Mouse (Mus musculus): Measurements from ENCODE around the gene Bmyc.
"Not testable (repeated sequence)": the region's sequence is repeated elsewhere in the genome, so short reads cannot be mapped to it uniquely, and the experiment has no call there.

The Bmyc gene

DNA sequence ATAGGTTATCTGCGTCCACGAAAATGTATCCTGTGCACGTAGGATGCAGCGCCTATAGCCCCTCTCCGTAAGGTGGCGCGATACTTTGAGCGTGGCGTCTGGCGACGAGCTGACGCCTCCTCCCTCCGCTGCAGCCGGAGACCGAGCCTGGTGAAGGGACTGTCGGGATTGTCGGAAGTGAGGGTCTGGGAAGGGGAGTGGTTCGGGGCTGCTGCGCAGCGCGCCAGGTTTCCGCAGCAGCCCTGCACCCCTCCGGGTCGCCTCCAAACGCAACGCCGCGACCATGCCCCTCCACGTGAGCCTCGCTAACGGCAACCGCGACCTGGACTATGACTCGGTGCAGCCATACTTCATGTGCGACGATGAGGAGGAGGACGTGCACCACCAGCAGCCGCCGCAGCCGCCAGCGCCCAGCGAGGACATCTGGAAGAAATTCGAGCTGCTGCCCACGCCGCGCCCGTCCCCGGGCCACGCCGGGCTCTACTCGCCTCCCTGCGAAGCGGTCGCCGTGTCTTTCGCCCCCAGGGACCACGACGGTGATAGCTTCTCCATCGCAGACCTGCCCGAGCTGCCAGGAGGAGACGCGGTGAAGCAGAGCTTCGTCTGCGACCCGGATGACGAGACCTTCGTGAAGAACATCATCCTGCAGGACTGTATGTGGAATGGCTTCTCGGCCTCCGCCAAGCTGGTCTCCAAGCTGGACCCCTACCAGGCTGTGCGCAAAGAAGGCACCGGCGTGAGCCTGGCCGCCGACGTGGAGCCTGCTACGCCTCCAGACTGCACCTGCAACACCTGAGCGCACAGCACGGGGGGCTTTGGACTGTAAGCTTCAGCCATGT lies at the start of gene Bmyc:
Gene Bmyc (plus strand): TSS at position 97 of the 839 bp plus-strand sequence.
- in situ Hi-C loops (cut with MboI; ENCODE audit: low sequenced_read_pairs), result no loop called here

DNA sequence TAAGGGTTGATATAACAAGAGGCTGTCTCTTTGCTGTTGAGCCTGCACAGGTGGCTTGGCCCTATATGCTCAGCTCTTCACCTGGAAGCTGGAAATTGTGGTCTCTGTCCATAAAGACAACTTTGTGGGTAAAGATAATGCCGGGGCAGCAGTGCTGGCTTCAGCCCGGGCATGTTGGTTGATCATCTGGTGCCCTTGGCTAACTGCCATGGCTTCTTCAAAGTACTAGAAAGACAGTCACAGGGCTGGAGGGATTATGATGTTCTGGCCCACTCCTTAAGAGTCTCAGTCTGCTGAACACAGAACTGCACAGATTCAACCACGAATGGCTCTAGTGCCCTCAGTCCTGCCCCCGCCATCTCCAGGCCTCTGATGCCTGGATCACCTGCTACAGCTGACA lies 49.3 kb upstream of the Bmyc start:
- in situ Hi-C loops (cut with MboI; ENCODE audit: low sequenced_read_pairs), result no loop called here

DNA sequence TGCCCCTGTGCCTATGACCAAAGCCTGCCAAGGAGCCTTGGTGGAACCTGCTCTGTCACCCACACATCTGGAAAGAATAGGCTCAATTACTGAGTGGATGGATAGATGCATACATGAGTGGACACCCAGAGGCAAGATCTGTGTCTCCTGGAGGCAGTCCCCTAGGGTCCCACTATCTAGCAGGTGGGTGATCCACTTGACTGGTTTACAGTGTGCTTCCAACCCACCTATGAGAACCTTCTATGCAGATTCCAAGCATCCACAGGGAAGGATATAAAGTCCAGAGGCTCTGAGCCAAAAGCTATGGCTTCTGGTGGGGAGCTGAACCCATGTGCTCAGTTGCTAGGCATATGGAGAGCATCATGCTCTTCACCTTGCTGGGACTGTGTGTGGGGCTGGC lies 48.9 kb upstream of the Bmyc start, which contains the start of gene Lcn5:
Gene Lcn5 (plus strand): TSS at position 301 of the 400 bp plus-strand sequence.
- in situ Hi-C loops (cut with MboI; ENCODE audit: low sequenced_read_pairs), result no loop called here

DNA sequence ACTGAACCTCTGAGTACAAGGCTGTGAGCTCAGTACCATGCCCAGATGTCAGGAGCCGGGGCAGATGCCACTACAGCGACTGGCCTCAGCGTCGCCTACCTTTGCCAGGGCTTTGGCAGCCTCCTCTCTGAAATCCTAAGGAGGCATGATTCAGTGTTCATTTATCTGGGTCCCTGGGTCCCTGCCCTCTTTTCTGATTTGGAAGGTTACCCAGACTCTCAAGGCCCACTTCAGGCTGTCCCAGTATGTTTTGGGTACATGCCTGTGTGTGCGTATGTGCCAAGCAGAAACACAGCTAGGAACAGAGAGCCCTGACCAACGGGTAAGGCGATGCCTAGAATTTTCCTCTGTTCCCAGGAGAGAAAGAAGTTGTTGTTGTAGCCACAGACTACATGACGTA lies 46.3 kb upstream of the Bmyc start:
- in situ Hi-C loops (cut with MboI; ENCODE audit: low sequenced_read_pairs), result no loop called here

DNA sequence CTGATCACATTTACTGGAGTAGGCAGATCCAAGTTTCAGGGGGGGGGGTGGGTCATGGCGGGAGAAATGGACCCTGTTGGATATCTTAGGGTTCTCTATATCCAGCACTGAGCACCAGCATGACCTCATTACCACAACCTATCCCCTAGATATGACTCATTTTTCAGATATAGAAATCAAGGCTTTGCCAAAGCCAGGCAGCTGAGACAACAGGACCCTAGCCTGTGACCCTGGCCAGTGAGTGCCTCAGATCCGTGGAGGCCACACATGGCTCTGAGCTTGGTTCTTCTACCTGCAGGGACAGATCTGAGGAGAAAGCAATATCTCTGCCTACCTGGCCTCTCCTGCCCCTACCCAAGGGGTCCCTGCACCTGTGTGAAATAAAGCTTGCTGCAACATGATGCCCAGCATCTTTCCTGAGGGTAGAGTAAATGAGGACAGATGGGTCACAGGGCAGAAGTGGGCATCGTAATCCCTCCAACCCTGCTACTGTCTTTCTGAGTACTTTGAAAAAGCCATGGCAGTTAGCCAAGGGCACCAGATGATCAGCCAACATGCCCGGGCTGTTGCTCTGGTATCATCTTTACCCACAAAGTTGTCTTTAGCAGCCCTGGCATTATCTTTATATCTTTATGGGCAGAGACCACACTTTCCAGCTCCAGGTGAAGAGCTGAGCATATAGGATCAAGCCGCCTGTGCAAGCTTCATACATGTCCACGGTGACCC lies 45.1 kb upstream of the Bmyc start:
- in situ Hi-C loops (cut with MboI; ENCODE audit: low sequenced_read_pairs), result no loop called here

DNA sequence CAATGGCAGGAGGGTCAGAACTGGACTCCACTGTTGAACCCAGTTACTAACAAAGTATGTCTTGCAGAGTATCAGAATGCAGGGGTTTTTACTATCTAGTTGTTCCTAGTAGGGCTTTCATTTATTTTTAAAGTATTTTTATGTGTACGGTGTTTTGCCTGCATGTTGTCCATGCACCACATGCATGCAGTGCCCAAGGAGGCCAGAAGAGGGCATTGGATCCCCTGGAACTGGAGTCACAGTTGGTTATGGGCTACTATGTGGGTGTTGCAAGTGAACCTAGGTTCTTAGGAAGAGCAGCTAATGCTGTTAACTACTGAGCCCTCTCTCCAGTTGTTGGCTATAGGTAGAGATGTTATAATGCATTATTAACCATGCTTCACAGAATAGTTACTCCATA lies 43.0 kb upstream of the Bmyc start:
- in situ Hi-C loops (cut with MboI; ENCODE audit: low sequenced_read_pairs), result no loop called here

DNA sequence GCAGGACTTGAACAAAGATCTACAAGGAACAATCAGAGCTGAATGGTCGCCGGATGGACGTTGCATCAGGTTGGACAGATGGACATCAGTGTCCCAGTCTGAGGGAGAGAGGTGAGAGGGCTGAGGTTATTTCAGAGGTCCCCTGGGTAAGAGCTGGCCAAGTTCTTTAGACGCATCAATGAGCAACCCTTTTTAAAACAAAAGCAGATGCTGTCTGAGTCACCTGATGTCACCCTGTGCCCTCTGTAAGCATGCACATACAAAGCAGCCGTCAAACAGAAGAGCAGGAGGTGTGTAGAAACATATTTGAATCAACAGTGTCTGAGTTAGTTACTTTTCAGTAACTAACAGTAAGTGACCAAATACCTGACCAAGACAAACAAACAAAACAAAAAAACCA lies 42.4 kb upstream of the Bmyc start:
- in situ Hi-C loops (cut with MboI; ENCODE audit: low sequenced_read_pairs), result no loop called here

DNA sequence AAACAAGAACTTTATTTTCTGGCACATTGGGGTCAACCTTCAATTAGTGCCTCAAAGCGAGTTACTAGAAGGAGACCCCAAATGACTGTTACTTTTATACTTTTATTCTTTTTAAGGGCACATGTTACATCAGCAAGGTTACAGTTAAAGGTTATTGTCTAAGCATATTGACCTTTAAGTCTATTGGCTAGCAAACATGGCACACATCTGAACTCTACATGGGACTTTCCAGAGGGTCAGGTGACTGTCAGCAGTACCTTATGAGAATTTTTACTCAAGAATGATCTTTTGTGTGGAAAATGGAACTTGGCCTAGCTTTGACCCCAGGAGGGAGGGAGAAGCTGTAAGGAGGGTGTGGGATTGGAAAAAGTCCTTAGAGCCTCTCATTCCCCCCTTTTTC lies 40.0 kb upstream of the Bmyc start:
- in situ Hi-C loops (cut with MboI; ENCODE audit: low sequenced_read_pairs), result no loop called here

DNA sequence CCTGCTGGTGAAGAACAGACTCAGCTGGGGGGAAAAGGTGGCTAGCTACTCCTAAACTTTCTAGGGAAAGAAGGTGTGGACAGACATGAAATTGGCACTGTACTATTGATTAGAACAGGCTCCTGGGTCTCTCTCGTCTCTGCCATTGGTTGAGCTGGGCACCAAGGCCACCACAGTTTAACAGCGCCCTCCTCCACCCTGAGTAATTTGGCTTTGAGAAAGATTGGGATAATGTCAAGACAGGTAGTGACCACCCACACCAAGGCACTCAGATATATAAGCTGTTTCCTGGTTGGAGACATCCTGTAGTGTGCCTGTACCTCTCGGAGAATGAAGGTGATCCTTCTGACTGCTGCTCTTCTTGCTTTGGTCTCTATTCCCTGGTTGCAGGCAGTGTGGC lies 30.1 kb upstream of the Bmyc start, which contains the start of gene Lcn6:
Gene Lcn6 (plus strand): TSS at position 301 of the 400 bp plus-strand sequence.
- in situ Hi-C loops (cut with MboI; ENCODE audit: low sequenced_read_pairs), result no loop called here

DNA sequence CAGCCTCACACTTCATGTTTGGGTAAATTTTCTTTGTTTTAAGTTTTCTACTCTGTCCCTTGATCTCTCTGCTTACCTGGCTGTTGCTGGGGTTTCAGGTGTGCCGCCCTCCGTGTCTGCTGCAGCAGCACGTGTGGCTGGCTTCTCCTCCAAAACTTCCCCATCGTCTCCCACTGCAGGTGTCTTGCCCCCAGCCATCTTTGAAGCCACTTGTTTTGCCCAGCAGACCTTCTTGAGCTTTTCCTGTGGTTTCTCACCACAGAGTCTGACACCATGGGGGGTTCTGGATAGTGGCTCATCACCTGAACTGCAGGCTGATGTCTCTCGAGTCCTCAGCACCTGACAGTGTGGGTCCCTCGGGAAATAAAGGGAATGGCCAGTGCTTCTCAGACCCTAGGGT lies 27.0 kb upstream of the Bmyc start:
- in situ Hi-C loops (cut with MboI; ENCODE audit: low sequenced_read_pairs), result no loop called here

DNA sequence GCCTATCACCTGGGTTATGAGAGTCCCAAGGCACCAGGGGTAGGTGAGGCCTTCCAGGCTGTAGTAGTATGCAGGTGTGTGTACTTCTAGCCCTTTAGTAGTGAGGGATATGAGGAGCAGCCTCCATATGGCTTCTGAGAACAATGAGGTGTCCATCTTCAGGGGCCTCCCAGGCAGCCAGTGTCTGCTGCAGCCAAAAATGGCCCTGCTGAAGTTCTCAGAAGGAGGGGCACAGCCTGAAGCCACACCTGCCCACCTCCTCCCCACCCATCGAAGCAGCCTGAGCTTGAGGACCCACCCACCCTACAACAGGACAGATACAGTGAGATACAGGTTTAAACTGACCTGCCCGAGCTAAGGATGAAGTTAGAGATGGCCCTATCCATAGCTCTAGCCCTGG lies 24.1 kb upstream of the Bmyc start, which contains the start of gene Lcn10:
Gene Lcn10 (plus strand): TSS at position 301 of the 400 bp plus-strand sequence.
- in situ Hi-C loops (cut with MboI; ENCODE audit: low sequenced_read_pairs), result no loop called here

DNA sequence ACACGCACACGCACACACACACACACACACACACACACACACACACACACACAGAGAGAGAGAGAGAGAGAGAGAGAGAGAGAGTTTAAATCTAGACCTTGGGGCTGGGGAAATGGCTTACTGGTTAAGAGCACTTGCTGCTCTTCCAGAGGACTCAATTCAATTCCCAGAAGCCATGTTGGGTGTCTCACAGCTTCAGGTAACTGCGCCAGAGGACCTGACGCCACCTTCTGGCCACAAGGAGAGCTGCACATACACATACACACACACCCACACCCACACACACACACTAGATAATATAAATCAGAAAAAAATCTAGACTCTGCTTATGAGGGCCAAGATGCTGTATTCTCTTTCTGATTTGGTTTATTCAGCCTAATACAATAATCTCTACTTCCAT lies 19.6 kb upstream of the Bmyc start:
- in situ Hi-C loops (cut with MboI; ENCODE audit: low sequenced_read_pairs), result no loop called here

DNA sequence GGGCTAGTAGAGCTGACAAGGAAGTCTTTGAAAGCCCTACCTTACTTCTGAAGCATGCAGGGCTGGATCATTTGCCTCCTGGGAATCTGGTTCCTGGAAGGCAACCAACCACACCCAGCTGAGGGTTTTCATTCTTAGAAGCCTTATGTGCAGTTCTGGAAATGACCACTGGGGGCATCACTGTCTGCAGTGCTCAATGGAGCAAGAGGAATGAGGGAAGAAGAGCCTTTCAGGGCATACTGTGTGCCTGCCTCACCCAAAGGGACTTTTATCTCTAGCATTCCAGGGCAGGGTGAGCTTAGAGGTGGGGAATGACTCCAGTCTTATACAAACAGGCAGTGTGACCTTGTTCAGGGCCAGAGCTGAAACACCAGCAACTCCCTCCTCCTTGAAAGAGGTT lies 11.9 kb upstream of the Bmyc start:
- in situ Hi-C loops (cut with MboI; ENCODE audit: low sequenced_read_pairs), result no loop called here

DNA sequence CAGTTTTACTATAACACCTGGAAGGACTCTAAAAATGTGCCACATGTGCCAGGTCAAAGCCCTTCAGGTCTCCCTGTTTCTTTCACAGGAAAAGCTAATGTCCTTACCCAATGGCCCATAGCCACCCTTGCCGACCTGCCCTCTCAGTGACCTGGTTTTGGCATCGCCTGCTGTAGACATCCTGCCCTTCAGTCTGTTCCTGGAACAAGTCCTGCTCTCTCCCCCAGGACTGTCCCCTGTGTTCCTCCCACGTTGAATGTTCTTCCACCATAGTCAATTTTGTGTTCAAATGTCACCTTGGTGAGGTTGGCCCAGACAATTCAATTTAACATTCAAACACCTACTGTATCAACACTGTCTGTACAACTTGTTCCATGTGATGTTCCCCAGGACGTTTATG lies 9.6 kb upstream of the Bmyc start:
- in situ Hi-C loops (cut with MboI; ENCODE audit: low sequenced_read_pairs), result no loop called here

DNA sequence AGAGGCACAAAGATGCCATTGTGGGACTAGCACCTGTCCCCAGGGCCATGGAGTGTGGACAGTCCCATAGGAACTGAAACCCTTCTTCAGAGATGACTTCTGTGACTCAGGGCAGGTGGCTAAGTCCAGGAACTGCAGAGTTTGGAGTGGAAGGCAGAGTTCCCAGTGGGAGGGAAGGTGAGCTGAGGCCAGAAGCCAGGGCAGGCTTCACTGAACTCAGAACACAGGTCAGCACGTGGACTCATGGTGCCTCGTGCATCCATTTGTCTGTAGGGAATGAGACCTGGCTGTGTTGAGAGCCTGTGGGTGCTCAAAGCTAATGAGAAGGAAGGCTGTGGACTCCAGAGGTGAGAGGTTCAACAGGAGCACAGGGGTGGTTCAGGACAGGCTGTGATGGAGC lies 7.8 kb upstream of the Bmyc start:
- in situ Hi-C loops (cut with MboI; ENCODE audit: low sequenced_read_pairs), result no loop called here

DNA sequence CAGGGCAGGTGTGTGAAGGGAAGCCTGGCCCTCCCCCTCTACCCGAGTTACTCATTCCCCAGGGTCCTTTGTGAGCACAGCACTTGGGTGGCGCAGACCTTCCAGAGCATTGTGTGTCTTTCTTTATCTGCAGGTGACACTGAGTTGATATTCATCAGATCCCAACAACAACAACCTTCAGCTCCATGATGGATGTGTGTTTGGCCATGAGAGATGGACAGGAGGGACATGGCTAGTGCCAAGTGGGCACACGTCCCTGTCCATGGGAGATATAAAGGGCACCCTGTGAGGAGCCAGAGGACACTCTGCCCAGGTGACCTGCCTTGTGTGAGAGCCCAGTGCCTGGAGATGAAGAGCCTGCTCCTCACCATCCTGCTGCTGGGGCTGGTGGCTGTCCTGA lies 6.8 kb upstream of the Bmyc start, which contains the start of gene Obp2a:
Gene Obp2a (plus strand): TSS at position 301 of the 400 bp plus-strand sequence.
- in situ Hi-C loops (cut with MboI; ENCODE audit: low sequenced_read_pairs), result not testable (repeated sequence)

DNA sequence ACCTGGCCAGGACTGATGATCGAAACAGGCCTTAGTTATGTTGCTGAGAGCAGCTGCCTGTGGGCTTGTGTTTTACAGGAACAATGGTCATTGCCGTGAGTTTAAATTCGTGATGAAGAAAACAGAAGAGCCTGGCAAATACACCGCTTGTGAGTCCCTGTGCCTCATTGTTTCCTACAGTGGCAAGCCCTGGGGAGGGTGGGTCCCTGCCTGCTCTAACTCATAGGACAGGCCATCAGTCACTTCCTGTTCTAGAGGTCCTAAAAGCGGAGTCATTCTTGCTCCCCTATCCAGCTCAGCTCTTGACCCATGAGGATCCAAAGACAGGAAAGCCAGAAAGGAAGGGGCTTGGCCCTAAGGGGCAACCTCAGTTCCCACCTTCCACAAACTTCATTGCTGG lies 5.5 kb upstream of the Bmyc start:
- in situ Hi-C loops (cut with MboI; ENCODE audit: low sequenced_read_pairs), result no loop called here

DNA sequence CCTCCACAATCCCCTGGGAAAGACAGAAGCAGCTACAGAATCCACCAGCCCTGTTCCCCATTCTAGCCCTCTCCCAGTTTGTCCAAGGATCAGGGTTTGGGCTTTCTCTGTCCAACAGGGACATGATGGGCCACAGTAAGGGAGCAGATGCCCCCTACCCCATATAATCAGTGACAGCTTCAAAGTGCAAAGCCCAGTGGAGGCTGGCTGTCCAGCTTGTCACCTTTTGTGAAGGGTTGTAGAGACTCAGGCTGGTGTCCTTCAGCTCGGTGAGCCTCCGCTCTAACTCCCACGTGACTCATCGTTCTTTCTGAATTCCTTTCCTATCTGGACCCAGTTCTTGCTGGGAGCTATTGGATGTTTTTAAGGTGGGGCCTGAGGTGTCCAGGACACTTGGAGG lies 2.8 kb upstream of the Bmyc start:
- in situ Hi-C loops (cut with MboI; ENCODE audit: low sequenced_read_pairs), result no loop called here

DNA sequence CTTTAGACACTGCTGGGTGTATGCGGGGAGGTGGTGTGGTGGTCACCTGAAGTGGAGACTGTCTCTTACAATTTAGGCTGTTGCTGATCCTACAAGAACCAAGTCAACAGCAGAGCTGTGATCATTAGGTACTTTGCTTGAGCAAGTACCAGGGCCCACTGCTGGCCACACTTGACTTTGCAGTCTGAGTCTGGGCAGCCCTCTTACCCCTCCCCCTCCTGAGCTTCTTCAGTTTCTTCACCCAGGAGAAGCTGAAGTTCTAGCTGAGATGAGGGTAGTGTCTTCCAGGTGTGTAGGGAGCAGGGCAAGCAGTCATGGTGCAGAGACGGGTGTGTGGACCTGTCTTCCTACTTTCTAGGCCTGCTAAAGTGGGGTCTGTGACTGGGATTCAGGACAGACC lies 1.6 kb downstream of the Bmyc start:
- in situ Hi-C loops (cut with MboI; ENCODE audit: low sequenced_read_pairs), result no loop called here

DNA sequence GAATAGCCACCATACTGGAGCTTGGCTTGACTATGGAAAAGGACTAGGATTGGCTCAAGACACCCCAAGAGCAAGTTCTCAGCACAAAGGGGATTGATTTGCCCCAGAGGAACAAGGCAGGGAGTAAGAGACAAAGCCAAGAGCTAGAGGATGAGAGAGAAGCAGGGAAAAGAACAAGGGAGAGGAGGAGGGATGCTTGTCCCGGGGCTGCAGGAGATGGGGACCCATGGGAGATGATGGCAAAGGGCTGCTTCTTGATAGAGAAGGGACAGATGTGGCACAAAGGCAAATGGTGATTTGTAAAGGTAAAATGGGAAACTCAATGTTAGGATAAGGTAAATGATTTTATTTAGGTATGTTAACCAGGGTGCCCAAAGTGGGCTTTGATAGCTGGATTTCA lies 2.5 kb downstream of the Bmyc start:
- in situ Hi-C loops (cut with MboI; ENCODE audit: low sequenced_read_pairs), result not testable (repeated sequence)

DNA sequence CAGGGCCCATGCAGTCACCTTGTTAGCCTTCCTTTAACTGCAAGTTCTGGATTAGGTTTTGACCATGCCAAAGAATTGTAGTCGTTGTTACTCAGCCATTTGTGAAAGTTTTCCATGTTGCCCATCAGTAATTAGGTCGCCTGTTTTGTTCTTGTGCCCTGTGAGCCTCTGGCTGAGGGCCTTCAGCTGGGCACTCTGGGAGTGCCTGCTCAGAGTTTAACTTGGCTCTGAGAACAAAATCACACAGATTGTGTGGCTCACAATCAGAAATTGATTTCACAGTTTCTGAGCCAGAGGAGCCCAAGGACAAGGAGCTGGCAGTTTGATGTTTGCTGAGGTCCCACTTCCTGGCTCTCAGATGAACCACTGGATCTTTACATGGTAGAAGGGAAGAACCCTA lies 3.3 kb downstream of the Bmyc start:
- in situ Hi-C loops (cut with MboI; ENCODE audit: low sequenced_read_pairs), result not testable (repeated sequence)

DNA sequence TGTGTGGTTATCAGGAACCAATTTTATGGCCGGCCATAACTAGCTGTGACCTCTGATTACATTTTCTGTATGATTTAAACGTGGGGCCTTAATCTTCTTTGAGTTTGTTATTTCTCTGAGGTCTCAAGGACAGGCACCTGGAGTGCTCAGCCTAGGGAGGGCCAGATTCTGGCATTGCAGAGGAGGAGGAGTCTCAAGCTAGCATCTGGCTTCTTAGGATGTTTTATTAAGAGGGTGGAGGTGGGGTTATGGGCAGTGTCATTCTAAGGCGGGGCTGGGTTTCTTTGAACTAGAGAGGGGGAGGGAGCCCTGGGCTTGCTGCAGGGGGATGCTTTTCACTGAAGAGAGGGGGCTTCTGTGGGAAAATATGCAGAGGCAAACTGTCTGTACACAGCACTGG lies 5.1 kb downstream of the Bmyc start:
- in situ Hi-C loops (cut with MboI; ENCODE audit: low sequenced_read_pairs), result not testable (repeated sequence)

Data from CH12F3 (cell line).